Mouse (Mus musculus) embryonic facial prominence, embryonic 10.5 days (tissue): ENCODE measurements around the gene Ssrp1. TPM values are rescaled to one million over a fixed set of nuclear protein-coding genes. Genes with fewer than 3 reads are reported as not detected.

Experiments used
- DNase-seq: peaks from one replicate; pipeline ENCODE4 v3.0.0-alpha.2; 2017; ENCODE audit warnings: low spot score
- H3K27ac ChIP-seq: fragments of 300-500 bp; sonication (generic); replicated peaks from 2 replicates; pipeline ENCODE4 v1.5.1; 2016; ENCODE audit warnings: mild to moderate bottlenecking
- H3K27me3 ChIP-seq: fragments of 300-500 bp; sonication (generic); replicated peaks from 2 replicates; pipeline ENCODE4 v1.6.1; 2016; ENCODE audit warnings: low read depth, mild to moderate bottlenecking; ENCODE audit not compliant: poor library complexity, severe bottlenecking
- H3K36me3 ChIP-seq: fragments of 300-500 bp; sonication (generic); replicated peaks from 2 replicates; pipeline ENCODE4 v1.6.1; 2016; ENCODE audit warnings: mild to moderate bottlenecking, moderate library complexity
- H3K4me1 ChIP-seq: fragments of 300-500 bp; sonication (generic); 2 replicates; pipeline ENCODE4 v1.6.1; 2016
- H3K4me3 ChIP-seq: fragments of 300-500 bp; sonication (generic); 2 replicates; pipeline ENCODE4 v1.5.1; 2016; ENCODE audit warnings: mild to moderate bottlenecking, moderate library complexity
- H3K9me3 ChIP-seq: fragments of 300-500 bp; sonication (generic); 2 replicates; pipeline ENCODE4 v1.6.1; 2016; ENCODE audit warnings: mild to moderate bottlenecking
- WGBS: fragments of 180-500 bp; shearing (Covaris S2); methylation state at CpG from one replicate; pipeline ENCODE4 v1.1.7; 2016; 5-methylcytosine and 5-hydroxymethylcytosine counted together
- polyA plus RNA-seq: library from polyadenylated mRNA; unstranded; fragments of >200 nt; fragmentation: Nextera tagmentation; extraction: Ambion mirVana; gene quantifications from 2 replicates; pipeline ENCODE4 v1.2.1, GENCODE M21; 2016

The Ssrp1 gene
- polyA plus RNA-seq, result 419 and 425 TPM in 2 replicates

GRCm38 (mm10) chr2:85037047-85038026, at the start of gene Ssrp1, which contains the start of gene P2rx3:
Gene Ssrp1 (plus strand): TSS chr2:85037234.
Gene P2rx3 (minus strand): TSS chr2:85037462.
- DNase-seq, result peak; percentile 95
- peak within 1 kb of the TSS; percentile 91 for H3K4me3 ChIP-seq
- H3K4me1 ChIP-seq, result peaks cover 25% of the 10 kb centered on the region
- H3K36me3 ChIP-seq, result peaks cover 37% of the 10 kb centered on the region
- WGBS, result 1% methylated on average over 66 of the region's 66 CpGs
- H3K9me3 ChIP-seq, result no peaks in the 10 kb centered on the region
- no peaks in the 10 kb centered on the region for H3K27me3 ChIP-seq
- peak within 1 kb of the TSS; percentile 99 for H3K27ac ChIP-seq

GRCm38 (mm10) chr2:84987930-84988329, 49.1 kb upstream of the Ssrp1 start, which contains the start of gene Prg3:
Gene Prg3 (plus strand): TSS chr2:84988215.
- 76% methylated on average over 1 of the region's 1 CpGs for WGBS
- H3K27ac ChIP-seq, result no peak within 1 kb of the TSS
- no peaks in the 10 kb centered on the region for H3K4me1 ChIP-seq
- no peak for DNase-seq
- no peaks in the 10 kb centered on the region for H3K36me3 ChIP-seq
- H3K4me3 ChIP-seq, result no peak within 1 kb of the TSS
- H3K27me3 ChIP-seq, result no peaks in the 10 kb centered on the region
- H3K9me3 ChIP-seq, result no peaks in the 10 kb centered on the region

- Histone ChIP-seq H3K36me3 (no peaks in the 10 kb centered on the region), H3K27ac (no peak overlapping the region), H3K9me3 (no peaks in the 10 kb centered on the region), H3K4me3 (no peak overlapping the region), H3K27me3 (no peaks in the 10 kb centered on the region), H3K4me1 (no peaks in the 10 kb centered on the region; the same call in 1 of the 2 replicates)
- 89% methylated on average over 2 of the region's 2 CpGs for WGBS
- DNase-seq, result no peak
Observed at GRCm38 (mm10) chr2:84996376-84996775, 40.7 kb upstream of the Ssrp1 start.

GRCm38 (mm10) chr2:84999486-85000181, 37.4 kb upstream of the Ssrp1 start:
- Histone ChIP-seq H3K4me1 (peaks cover 6% of the 10 kb centered on the region; the same call in 1 of the 2 replicates), H3K9me3 (no peaks in the 10 kb centered on the region), H3K27me3 (no peaks in the 10 kb centered on the region), H3K36me3 (no peaks in the 10 kb centered on the region), H3K4me3 (no peak overlapping the region), H3K27ac (no peak overlapping the region)
- WGBS, result 79% methylated on average over 3 of the region's 3 CpGs
- no peak for DNase-seq

- no peak overlapping the region for H3K27ac ChIP-seq
- H3K4me1 ChIP-seq, result peaks cover 6% of the 10 kb centered on the region; the same call in 1 of the 2 replicates
- no peak for DNase-seq
- H3K4me3 ChIP-seq, result no peak overlapping the region
- H3K9me3 ChIP-seq, result no peaks in the 10 kb centered on the region
- no peaks in the 10 kb centered on the region for H3K36me3 ChIP-seq
- 71% methylated on average over 13 of the region's 13 CpGs for WGBS
- no peaks in the 10 kb centered on the region for H3K27me3 ChIP-seq
Observed at GRCm38 (mm10) chr2:85001497-85001896, 35.5 kb upstream of the Ssrp1 start.

- no peaks in the 10 kb centered on the region for H3K9me3 ChIP-seq
- peaks cover 6% of the 10 kb centered on the region; the same call in 1 of the 2 replicates for H3K4me1 ChIP-seq
- no peaks in the 10 kb centered on the region for H3K36me3 ChIP-seq
- 76% methylated on average over 8 of the region's 8 CpGs for WGBS
- no peak overlapping the region for H3K27ac ChIP-seq
- H3K4me3 ChIP-seq, result no peak overlapping the region
- DNase-seq, result no peak
- H3K27me3 ChIP-seq, result no peaks in the 10 kb centered on the region
Observed at GRCm38 (mm10) chr2:85002575-85002974, 34.5 kb upstream of the Ssrp1 start.

GRCm38 (mm10) chr2:85004341-85004740, 32.7 kb upstream of the Ssrp1 start:
- Histone ChIP-seq H3K27ac (no peak overlapping the region), H3K36me3 (no peaks in the 10 kb centered on the region), H3K9me3 (no peaks in the 10 kb centered on the region), H3K4me1 (peaks cover 6% of the 10 kb centered on the region; the same call in 1 of the 2 replicates), H3K4me3 (no peak overlapping the region), H3K27me3 (no peaks in the 10 kb centered on the region)
- no peak for DNase-seq
- WGBS, result 85% methylated on average over 4 of the region's 4 CpGs

GRCm38 (mm10) chr2:85006600-85006999, 30.4 kb upstream of the Ssrp1 start:
- H3K4me1 ChIP-seq, result peaks cover 6% of the 10 kb centered on the region; the same call in 1 of the 2 replicates

GRCm38 (mm10) chr2:85007729-85008128, 29.3 kb upstream of the Ssrp1 start:
- no peak for DNase-seq
- Histone ChIP-seq H3K36me3 (no peaks in the 10 kb centered on the region), H3K27me3 (no peaks in the 10 kb centered on the region), H3K27ac (no peak overlapping the region), H3K9me3 (no peaks in the 10 kb centered on the region), H3K4me3 (no peak overlapping the region), H3K4me1 (peaks cover 8% of the 10 kb centered on the region; the same call in 1 of the 2 replicates)
- WGBS, result 29% methylated on average over 4 of the region's 4 CpGs

More at GRCm38 (mm10) chr2:85006600-85006999, 30.4 kb upstream of the Ssrp1 start:
- DNase-seq, result no peak
- Histone ChIP-seq H3K9me3 (no peaks in the 10 kb centered on the region), H3K27me3 (no peaks in the 10 kb centered on the region), H3K36me3 (no peaks in the 10 kb centered on the region), H3K27ac (no peak overlapping the region), H3K4me3 (no peak overlapping the region)
- WGBS, result 85% methylated on average over 7 of the region's 7 CpGs

- DNase-seq, result no peak
- no peaks in the 10 kb centered on the region for H3K36me3 ChIP-seq
- peaks cover 7% of the 10 kb centered on the region; the same call in 1 of the 2 replicates for H3K4me1 ChIP-seq
Observed at GRCm38 (mm10) chr2:85009212-85009611, 27.8 kb upstream of the Ssrp1 start.

GRCm38 (mm10) chr2:85011906-85012604, 25.0 kb upstream of the Ssrp1 start:
- peaks cover 9% of the 10 kb centered on the region; the same call in 1 of the 2 replicates for H3K4me1 ChIP-seq
- 71% methylated on average over 9 of the region's 9 CpGs for WGBS
- H3K27ac ChIP-seq, result no peak overlapping the region
- no peak for DNase-seq
- H3K4me3 ChIP-seq, result no peak overlapping the region
- no peaks in the 10 kb centered on the region for H3K9me3 ChIP-seq
- no peaks in the 10 kb centered on the region for H3K27me3 ChIP-seq
- H3K36me3 ChIP-seq, result no peaks in the 10 kb centered on the region

More at GRCm38 (mm10) chr2:85009212-85009611, 27.8 kb upstream of the Ssrp1 start:
- H3K27ac ChIP-seq, result no peak overlapping the region
- WGBS, result 79% methylated on average over 2 of the region's 2 CpGs
- no peaks in the 10 kb centered on the region for H3K27me3 ChIP-seq
- no peak overlapping the region for H3K4me3 ChIP-seq
- no peaks in the 10 kb centered on the region for H3K9me3 ChIP-seq

- H3K9me3 ChIP-seq, result no peaks in the 10 kb centered on the region
- no peaks in the 10 kb centered on the region for H3K36me3 ChIP-seq
- no peak overlapping the region for H3K4me3 ChIP-seq
- 86% methylated on average over 14 of the region's 14 CpGs for WGBS
- no peak overlapping the region for H3K27ac ChIP-seq
- no peaks in the 10 kb centered on the region for H3K27me3 ChIP-seq
- no peak for DNase-seq
- peaks cover 9% of the 10 kb centered on the region; the same call in 1 of the 2 replicates for H3K4me1 ChIP-seq
Observed at GRCm38 (mm10) chr2:85012679-85013078, 24.4 kb upstream of the Ssrp1 start.
